Mouse (Mus musculus): ENCODE results near the gene Gng13. TPM values are rescaled to one million over a fixed set of nuclear protein-coding genes. Genes with fewer than 3 reads are reported as not detected.
"Not testable (repeated sequence)": the region's sequence is repeated elsewhere in the genome, so short reads cannot be mapped to it uniquely, and the experiment has no call there.

The Gng13 gene
- polyA plus RNA-seq, 1 experiment from 2014 or later: 11.3 TPM

DNA sequence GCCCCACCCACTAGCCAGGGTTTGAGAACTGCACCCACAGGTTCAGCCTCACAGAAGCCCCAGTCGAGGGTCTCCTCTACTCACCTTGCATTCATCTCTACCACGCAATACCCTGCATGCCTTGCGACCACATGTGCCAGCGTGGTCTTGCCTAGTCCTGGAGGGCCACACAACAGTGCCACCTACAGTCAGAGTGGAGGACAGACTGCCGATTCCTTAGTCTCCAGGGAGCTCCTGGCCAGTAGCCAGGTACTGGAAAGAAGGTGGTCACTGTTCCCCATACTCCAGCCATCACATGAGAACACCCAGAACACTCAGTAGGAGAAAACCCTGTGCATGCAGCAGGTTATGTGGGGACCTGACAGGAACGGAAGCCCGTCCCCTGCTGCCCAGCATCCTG, 6.9 kb downstream of the Gng13 start:
- ATAC-seq: no peak
- Histone ChIP-seq H3K9me3 (ENCODE audit: control insufficient read depth, low read length) (no peaks in the 10 kb centered on the region), H3K4me2 (ENCODE audit: low read length) (no peak overlapping the region), H3K27me3 (replicated peaks; ENCODE audit: control insufficient read depth, insufficient read depth, low read length) (no peaks in the 10 kb centered on the region), H3K4me3 (ENCODE audit: low read length) (no peak overlapping the region), H3K4me1 (ENCODE audit: control insufficient read depth, insufficient read depth, low read depth, low read length) (peaks cover 17% of the 10 kb centered on the region), H3K9ac (ENCODE audit: low read depth, low read length) (no peak overlapping the region), H3K36me3 (ENCODE audit: control insufficient read depth, insufficient read depth, low read length) (no peaks in the 10 kb centered on the region; the same call in 1 of the 2 replicates), H3K27ac (ENCODE audit: low read depth, low read length) (no peak overlapping the region)
- 87% methylated on average over 7 of the region's 7 CpGs for WGBS

- no peaks in the 10 kb centered on the region for H3K27me3 ChIP-seq (replicated peaks; ENCODE audit: control insufficient read depth, insufficient read depth, low read length)
- WGBS: 75% methylated on average over 6 of the region's 6 CpGs
- no peaks in the 10 kb centered on the region for H3K9me3 ChIP-seq (ENCODE audit: control insufficient read depth, low read length)
- peaks cover 18% of the 10 kb centered on the region for H3K4me1 ChIP-seq (ENCODE audit: control insufficient read depth, insufficient read depth, low read depth, low read length)
- H3K27ac ChIP-seq (ENCODE audit: low read depth, low read length): no peak overlapping the region
- H3K4me2 ChIP-seq (ENCODE audit: low read length): no peak overlapping the region
- no peak for ATAC-seq
- no peak overlapping the region for H3K4me3 ChIP-seq (ENCODE audit: low read length)
- no peak overlapping the region for H3K9ac ChIP-seq (ENCODE audit: low read depth, low read length)
- peaks cover 3% of the 10 kb centered on the region for H3K36me3 ChIP-seq (ENCODE audit: control insufficient read depth, insufficient read depth, low read length)
Measured at GRCm38 (mm10) chr17:25725264-25725663, 8.3 kb downstream of the Gng13 start.

- WGBS: under 1% methylated on average over 37 of the region's 37 CpGs
- H3K9ac ChIP-seq (ENCODE audit: low read depth, low read length): peak within 1 kb of the TSS; percentile 87
- H3K4me3 ChIP-seq (ENCODE audit: low read length): peak within 1 kb of the TSS; percentile 73
- ATAC-seq: peak; percentile 99
- H3K9me3 ChIP-seq (ENCODE audit: control insufficient read depth, low read length): no peaks in the 10 kb centered on the region
- H3K4me2 ChIP-seq (ENCODE audit: low read length): peak within 1 kb of the TSS; percentile 98
- H3K4me1 ChIP-seq (ENCODE audit: control insufficient read depth, insufficient read depth, low read depth, low read length): peaks cover 18% of the 10 kb centered on the region
- no peaks in the 10 kb centered on the region for H3K27me3 ChIP-seq (replicated peaks; ENCODE audit: control insufficient read depth, insufficient read depth, low read length)
- H3K36me3 ChIP-seq (ENCODE audit: control insufficient read depth, insufficient read depth, low read length): peaks cover 3% of the 10 kb centered on the region
- peak within 1 kb of the TSS; percentile 58; the same call in 1 of the 2 replicates for H3K27ac ChIP-seq (ENCODE audit: low read depth, low read length)
Measured at GRCm38 (mm10) chr17:25727265-25728008, 10.5 kb downstream of the Gng13 start, which contains the start of the genes Chtf18 and Rpusd1. Gene Chtf18 (minus strand): TSS chr17:25727419. Gene Rpusd1 (plus strand): TSS chr17:25727670.

- no peaks in the 10 kb centered on the region for H3K9me3 ChIP-seq (ENCODE audit: control insufficient read depth, low read length)
- H3K4me3 ChIP-seq (ENCODE audit: low read length): peak overlapping the region; percentile 73
- WGBS: 14% methylated on average over 4 of the region's 4 CpGs
- H3K27ac ChIP-seq (ENCODE audit: low read depth, low read length): no peak overlapping the region
- ATAC-seq: no peak; the same call in 1 of the 2 replicates
- peaks cover 18% of the 10 kb centered on the region for H3K4me1 ChIP-seq (ENCODE audit: control insufficient read depth, insufficient read depth, low read depth, low read length)
- H3K36me3 ChIP-seq (ENCODE audit: control insufficient read depth, insufficient read depth, low read length): peaks cover 3% of the 10 kb centered on the region
- no peaks in the 10 kb centered on the region for H3K27me3 ChIP-seq (replicated peaks; ENCODE audit: control insufficient read depth, insufficient read depth, low read length)
- peak overlapping the region; percentile 98 for H3K4me2 ChIP-seq (ENCODE audit: low read length)
- H3K9ac ChIP-seq (ENCODE audit: low read depth, low read length): peak overlapping the region; percentile 87
Measured at GRCm38 (mm10) chr17:25728009-25728270, 11.0 kb downstream of the Gng13 start.

- WGBS: 15% methylated on average over 2 of the region's 2 CpGs
- peaks cover 3% of the 10 kb centered on the region for H3K36me3 ChIP-seq (ENCODE audit: control insufficient read depth, insufficient read depth, low read length)
- peaks cover 12% of the 10 kb centered on the region for H3K4me1 ChIP-seq (ENCODE audit: control insufficient read depth, insufficient read depth, low read depth, low read length)
- no peak for ATAC-seq
- H3K27ac ChIP-seq (ENCODE audit: low read depth, low read length): no peak overlapping the region
- no peak overlapping the region for H3K4me2 ChIP-seq (ENCODE audit: low read length)
- no peak overlapping the region for H3K4me3 ChIP-seq (ENCODE audit: low read length)
- no peak overlapping the region for H3K9ac ChIP-seq (ENCODE audit: low read depth, low read length)
- no peaks in the 10 kb centered on the region for H3K9me3 ChIP-seq (ENCODE audit: control insufficient read depth, low read length)
- no peaks in the 10 kb centered on the region for H3K27me3 ChIP-seq (replicated peaks; ENCODE audit: control insufficient read depth, insufficient read depth, low read length)
Measured at GRCm38 (mm10) chr17:25732082-25732481, 15.1 kb downstream of the Gng13 start.

DNA sequence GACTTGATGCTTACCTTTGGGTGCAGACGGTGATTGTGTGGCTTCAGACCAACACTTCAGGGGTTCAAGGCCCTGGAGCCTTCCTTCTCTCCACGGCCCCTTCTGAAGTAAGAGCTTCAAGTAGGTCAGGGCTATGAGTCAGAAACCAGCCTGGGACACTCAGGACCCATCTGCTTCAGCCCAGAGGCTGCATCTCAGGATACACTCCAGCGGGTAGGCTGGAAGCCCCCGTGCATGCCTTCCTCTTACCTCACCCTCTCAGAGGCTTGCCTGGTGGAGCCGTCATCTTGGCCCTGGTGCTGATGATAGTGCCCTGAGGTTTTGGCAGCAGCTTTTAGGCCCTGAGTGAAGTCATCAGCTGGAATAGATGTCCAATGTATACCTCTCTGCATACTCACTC, 18.3 kb downstream of the Gng13 start:
- Histone ChIP-seq H3K9me3 (ENCODE audit: control insufficient read depth, low read length) (no peaks in the 10 kb centered on the region), H3K9ac (ENCODE audit: low read depth, low read length) (no peak overlapping the region), H3K4me1 (ENCODE audit: control insufficient read depth, insufficient read depth, low read depth, low read length) (no peaks in the 10 kb centered on the region), H3K4me2 (ENCODE audit: low read length) (no peak overlapping the region), H3K4me3 (ENCODE audit: low read length) (no peak overlapping the region), H3K27me3 (replicated peaks; ENCODE audit: control insufficient read depth, insufficient read depth, low read length) (no peaks in the 10 kb centered on the region), H3K36me3 (ENCODE audit: control insufficient read depth, insufficient read depth, low read length) (no peaks in the 10 kb centered on the region), H3K27ac (ENCODE audit: low read depth, low read length) (no peak overlapping the region)
- no peak for ATAC-seq
- 88% methylated on average over 5 of the region's 5 CpGs for WGBS

DNA sequence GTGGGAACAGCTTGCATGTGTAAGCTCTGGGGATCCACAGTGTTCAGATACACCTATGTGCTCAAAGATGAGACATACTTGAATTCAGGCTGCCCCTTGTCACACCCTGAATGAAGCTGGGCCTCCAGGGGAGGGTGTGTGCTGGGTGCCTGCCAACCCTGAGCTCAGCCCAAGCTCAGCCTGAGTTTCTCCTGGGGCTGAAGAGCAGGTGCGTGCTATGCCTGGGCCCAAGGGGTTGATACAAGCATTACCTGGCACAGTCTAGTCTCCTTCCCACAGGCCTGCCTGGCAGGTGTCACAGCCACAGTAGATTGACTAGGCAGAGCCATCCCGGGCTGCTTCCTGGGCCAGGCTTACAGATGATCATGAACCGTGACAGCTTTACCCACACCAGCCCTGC, 18.8 kb downstream of the Gng13 start, which contains the start of gene Mslnl:
Gene Mslnl, plus strand, starts transcription at position 298 of the 400 bp plus-strand sequence.
- Histone ChIP-seq H3K27ac (ENCODE audit: low read depth, low read length) (no peak within 1 kb of the TSS), H3K9me3 (ENCODE audit: control insufficient read depth, low read length) (no peaks in the 10 kb centered on the region), H3K4me2 (ENCODE audit: low read length) (no peak within 1 kb of the TSS), H3K36me3 (ENCODE audit: control insufficient read depth, insufficient read depth, low read length) (no peaks in the 10 kb centered on the region), H3K4me1 (ENCODE audit: control insufficient read depth, insufficient read depth, low read depth, low read length) (no peaks in the 10 kb centered on the region), H3K27me3 (replicated peaks; ENCODE audit: control insufficient read depth, insufficient read depth, low read length) (no peaks in the 10 kb centered on the region), H3K4me3 (ENCODE audit: low read length) (no peak within 1 kb of the TSS), H3K9ac (ENCODE audit: low read depth, low read length) (no peak within 1 kb of the TSS)
- whole genome bisulfite sequencing: 67% methylated on average over 3 of the region's 3 CpGs
- ATAC-seq: no peak

DNA sequence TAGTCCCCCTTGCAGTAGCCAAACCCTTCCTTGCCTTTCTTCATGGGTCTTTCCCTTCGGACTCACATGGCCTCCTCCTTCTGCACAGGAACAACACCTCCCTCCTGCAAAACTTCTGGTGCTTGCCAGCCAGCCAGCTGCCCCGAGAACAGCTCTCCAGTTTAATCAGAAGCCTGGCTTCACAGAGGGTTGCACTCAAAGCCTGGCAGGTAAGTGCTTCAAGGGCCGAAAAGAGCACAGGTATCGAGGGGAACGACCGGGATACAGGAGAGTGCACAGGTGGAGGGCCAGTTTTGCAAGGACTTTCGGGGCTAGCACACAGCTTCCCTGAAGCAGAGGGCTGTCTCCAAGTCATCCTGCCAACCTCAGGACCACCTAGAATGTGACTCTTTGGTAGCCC, 21.9 kb downstream of the Gng13 start:
- no peak for ATAC-seq
- no peak overlapping the region for H3K4me3 ChIP-seq (ENCODE audit: low read length)
- no peaks in the 10 kb centered on the region for H3K27me3 ChIP-seq (replicated peaks; ENCODE audit: control insufficient read depth, insufficient read depth, low read length)
- H3K4me2 ChIP-seq (ENCODE audit: low read length): no peak overlapping the region
- no peaks in the 10 kb centered on the region for H3K36me3 ChIP-seq (ENCODE audit: control insufficient read depth, insufficient read depth, low read length)
- no peaks in the 10 kb centered on the region for H3K9me3 ChIP-seq (ENCODE audit: control insufficient read depth, low read length)
- H3K27ac ChIP-seq (ENCODE audit: low read depth, low read length): no peak overlapping the region
- no peaks in the 10 kb centered on the region for H3K4me1 ChIP-seq (ENCODE audit: control insufficient read depth, insufficient read depth, low read depth, low read length)
- WGBS: 83% methylated on average over 7 of the region's 7 CpGs
- no peak overlapping the region for H3K9ac ChIP-seq (ENCODE audit: low read depth, low read length)

DNA sequence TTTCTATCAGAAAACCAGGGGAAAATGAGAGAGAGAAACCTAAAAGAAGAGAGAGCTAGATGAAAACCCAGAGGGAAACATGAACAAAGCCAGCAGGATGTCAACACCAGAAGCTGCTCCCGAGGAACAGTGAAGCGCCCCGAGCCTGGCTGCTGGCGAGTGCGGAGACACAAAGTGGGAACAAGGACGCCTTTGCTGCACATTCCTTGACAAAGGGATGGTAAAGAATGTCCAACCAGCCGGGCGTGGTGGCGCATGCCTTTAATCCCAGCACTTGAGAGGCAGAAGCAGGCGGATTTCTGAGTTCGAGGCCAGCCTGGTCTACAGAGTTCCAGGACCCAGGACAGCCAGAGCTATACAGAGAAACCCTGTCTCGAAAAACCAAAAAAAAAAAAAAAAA, 24.5 kb downstream of the Gng13 start:
- H3K4me2 ChIP-seq (ENCODE audit: low read length); H3K36me3 ChIP-seq (ENCODE audit: control insufficient read depth, insufficient read depth, low read length); H3K9ac ChIP-seq (ENCODE audit: low read depth, low read length); H3K27me3 ChIP-seq (replicated peaks; ENCODE audit: control insufficient read depth, insufficient read depth, low read length); ATAC-seq; H3K27ac ChIP-seq (ENCODE audit: low read depth, low read length); H3K4me3 ChIP-seq (ENCODE audit: low read length); H3K9me3 ChIP-seq (ENCODE audit: control insufficient read depth, low read length); H3K4me1 ChIP-seq (ENCODE audit: control insufficient read depth, insufficient read depth, low read depth, low read length): not testable (repeated sequence)
- WGBS: 75% methylated on average over 12 of the region's 12 CpGs

All from hindbrain, embryonic 16.5 days (tissue).